Mouse (Mus musculus) midbrain, embryonic 13.5 days (tissue): ENCODE data around the gene Phlda2. TPM values are rescaled to one million over a fixed set of nuclear protein-coding genes. Genes with fewer than 3 reads are reported as not detected.

Experiments used
- ATAC-seq: fragments of 200-750 bp; cut with Nextera tagmentation; 2 replicates; pipeline ENCODE4 v1.8.0; 2017; ENCODE audit warnings: mild to moderate bottlenecking, moderate TSS enrichment, moderate library complexity
- H3K27ac ChIP-seq: fragments of 300-500 bp; sonication (generic); 2 replicates; pipeline ENCODE4 v1.5.1; 2015; ENCODE audit warnings: inconsistent platforms, mild to moderate bottlenecking, moderate library complexity
- H3K27me3 ChIP-seq: fragments of 300-500 bp; sonication (generic); 2 replicates; pipeline ENCODE4 v1.6.1; 2015; ENCODE audit warnings: mild to moderate bottlenecking, inconsistent platforms
- H3K36me3 ChIP-seq: fragments of 300-500 bp; sonication (generic); 2 replicates; pipeline ENCODE4 v1.6.1; 2015; ENCODE audit warnings: mild to moderate bottlenecking, inconsistent platforms
- H3K4me1 ChIP-seq: fragments of 300-500 bp; sonication (generic); replicated peaks from 2 replicates; pipeline ENCODE4 v1.6.1; 2015; ENCODE audit warnings: inconsistent platforms
- H3K4me2 ChIP-seq: fragments of 300-500 bp; sonication (generic); replicated peaks from 2 replicates; pipeline ENCODE4 v1.6.1; 2015; ENCODE audit warnings: moderate library complexity, mild to moderate bottlenecking, inconsistent platforms
- H3K4me3 ChIP-seq: fragments of 300-500 bp; sonication (generic); replicated peaks from 2 replicates; pipeline ENCODE4 v1.5.1; 2015; ENCODE audit warnings: mild to moderate bottlenecking, inconsistent platforms
- H3K9ac ChIP-seq: fragments of 300-500 bp; sonication (generic); replicated peaks from 2 replicates; pipeline ENCODE4 v1.6.1; 2015; ENCODE audit warnings: mild to moderate bottlenecking, inconsistent platforms
- H3K9me3 ChIP-seq: fragments of 300-500 bp; sonication (generic); 2 replicates; pipeline ENCODE4 v1.6.1; 2016; ENCODE audit warnings: mild to moderate bottlenecking, inconsistent platforms
- WGBS: fragments of 180-500 bp; shearing (Covaris S2); methylation state at CpG from one replicate; pipeline ENCODE4 v1.1.7; 2015; 5-methylcytosine and 5-hydroxymethylcytosine counted together
- polyA plus RNA-seq: library from polyadenylated mRNA; unstranded; fragments of >200 nt; fragmentation: Nextera tagmentation; extraction: Ambion mirVana; gene quantifications from 2 replicates; pipeline ENCODE4 v1.2.1, GENCODE M21; 2015

Phlda2 gene
- polyA plus RNA-seq, 1 experiment from 2014 or later, result 0.73 TPM

- Histone ChIP-seq H3K4me1 (no peaks in the 10 kb centered on the region), H3K9me3 (no peaks in the 10 kb centered on the region), H3K27ac (no peak overlapping the region), H3K4me3 (no peak overlapping the region), H3K4me2 (no peak overlapping the region), H3K9ac (no peak overlapping the region), H3K27me3 (no peaks in the 10 kb centered on the region), H3K36me3 (peaks cover 98% of the 10 kb centered on the region)
- no peak for ATAC-seq
- 92% methylated on average over 4 of the region's 4 CpGs for WGBS
Observed at GRCm38 (mm10) chr7:143519333-143519732, 16.4 kb upstream of the Phlda2 start.

- no peak overlapping the region for H3K4me3 ChIP-seq
- 91% methylated on average over 4 of the region's 4 CpGs for WGBS
- no peak for ATAC-seq
Observed at GRCm38 (mm10) chr7:143514416-143514768, 11.4 kb upstream of the Phlda2 start.

GRCm38 (mm10) chr7:143513763-143514415, 10.9 kb upstream of the Phlda2 start:
- Histone ChIP-seq H3K36me3 (peaks cover 70% of the 10 kb centered on the region), H3K4me2 (no peak overlapping the region), H3K4me1 (no peaks in the 10 kb centered on the region), H3K27me3 (no peaks in the 10 kb centered on the region), H3K9ac (no peak overlapping the region), H3K9me3 (no peaks in the 10 kb centered on the region), H3K4me3 (no peak overlapping the region), H3K27ac (no peak overlapping the region)
- ATAC-seq, result no peak
- 93% methylated on average over 10 of the region's 10 CpGs for WGBS

More at GRCm38 (mm10) chr7:143514416-143514768, 11.4 kb upstream of the Phlda2 start:
- Histone ChIP-seq H3K4me1 (no peaks in the 10 kb centered on the region), H3K36me3 (peaks cover 75% of the 10 kb centered on the region), H3K4me2 (no peak overlapping the region), H3K27ac (no peak overlapping the region), H3K9me3 (no peaks in the 10 kb centered on the region), H3K27me3 (no peaks in the 10 kb centered on the region), H3K9ac (no peak overlapping the region)

- no peak overlapping the region for H3K27ac ChIP-seq
- no peak for ATAC-seq
- no peaks in the 10 kb centered on the region for H3K9me3 ChIP-seq
- peaks cover 45% of the 10 kb centered on the region for H3K36me3 ChIP-seq
- no peak overlapping the region for H3K4me2 ChIP-seq
- H3K4me3 ChIP-seq, result no peak overlapping the region
- H3K27me3 ChIP-seq, result peaks cover 2% of the 10 kb centered on the region; the same call in 1 of the 2 replicates
- H3K4me1 ChIP-seq, result no peaks in the 10 kb centered on the region
- H3K9ac ChIP-seq, result no peak overlapping the region
Observed at GRCm38 (mm10) chr7:143511335-143511712, 8.4 kb upstream of the Phlda2 start.

GRCm38 (mm10) chr7:143510593-143511334, 7.8 kb upstream of the Phlda2 start:
- no peak overlapping the region for H3K4me2 ChIP-seq
- peaks cover 4% of the 10 kb centered on the region; the same call in 1 of the 2 replicates for H3K27me3 ChIP-seq
- no peak for ATAC-seq
- 92% methylated on average over 3 of the region's 3 CpGs for WGBS
- H3K4me3 ChIP-seq, result no peak overlapping the region
- no peak overlapping the region for H3K9ac ChIP-seq
- H3K36me3 ChIP-seq, result peaks cover 39% of the 10 kb centered on the region
- no peaks in the 10 kb centered on the region for H3K4me1 ChIP-seq
- no peak overlapping the region for H3K27ac ChIP-seq
- no peaks in the 10 kb centered on the region for H3K9me3 ChIP-seq

GRCm38 (mm10) chr7:143509566-143509965, 6.6 kb upstream of the Phlda2 start:
- peaks cover 10% of the 10 kb centered on the region for H3K27me3 ChIP-seq
- H3K36me3 ChIP-seq, result peaks cover 27% of the 10 kb centered on the region
- H3K4me3 ChIP-seq, result no peak overlapping the region
- ATAC-seq, result no peak
- H3K4me2 ChIP-seq, result no peak overlapping the region
- WGBS, result 94% methylated on average over 1 of the region's 1 CpGs
- no peak overlapping the region for H3K9ac ChIP-seq
- H3K27ac ChIP-seq, result no peak overlapping the region
- no peaks in the 10 kb centered on the region for H3K4me1 ChIP-seq
- no peaks in the 10 kb centered on the region for H3K9me3 ChIP-seq

GRCm38 (mm10) chr7:143506675-143507074, 3.7 kb upstream of the Phlda2 start:
- no peaks in the 10 kb centered on the region for H3K36me3 ChIP-seq
- H3K9me3 ChIP-seq, result no peaks in the 10 kb centered on the region
- no peak overlapping the region for H3K27ac ChIP-seq
- no peak overlapping the region for H3K4me2 ChIP-seq
- 0 out of 2 replicates have a peak, but pooled peaks have one; percentile 28 for ATAC-seq
- no peak overlapping the region for H3K4me3 ChIP-seq
- no peak overlapping the region for H3K9ac ChIP-seq
- peaks cover 39% of the 10 kb centered on the region for H3K27me3 ChIP-seq
- 31% methylated on average over 7 of the region's 7 CpGs for WGBS
- peaks cover 12% of the 10 kb centered on the region for H3K4me1 ChIP-seq

- Histone ChIP-seq H3K4me2 (no peak overlapping the region), H3K27me3 (peaks cover 43% of the 10 kb centered on the region), H3K9ac (no peak overlapping the region), H3K9me3 (no peaks in the 10 kb centered on the region), H3K4me1 (peaks cover 16% of the 10 kb centered on the region), H3K27ac (no peak overlapping the region), H3K4me3 (no peak overlapping the region), H3K36me3 (no peaks in the 10 kb centered on the region)
- 70% methylated on average over 7 of the region's 7 CpGs for WGBS
- no peak for ATAC-seq
Observed at GRCm38 (mm10) chr7:143506271-143506670, 3.3 kb upstream of the Phlda2 start.

- 33% methylated on average over 11 of the region's 11 CpGs for WGBS
- Histone ChIP-seq H3K4me2 (no peak overlapping the region), H3K27me3 (peaks cover 48% of the 10 kb centered on the region)
Observed at GRCm38 (mm10) chr7:143505823-143506222, 2.9 kb upstream of the Phlda2 start.

GRCm38 (mm10) chr7:143505411-143505810, 2.5 kb upstream of the Phlda2 start:
- Histone ChIP-seq H3K4me2 (no peak overlapping the region), H3K27me3 (peaks cover 52% of the 10 kb centered on the region), H3K36me3 (no peaks in the 10 kb centered on the region), H3K9me3 (no peaks in the 10 kb centered on the region), H3K9ac (no peak overlapping the region), H3K27ac (no peak overlapping the region), H3K4me1 (peaks cover 16% of the 10 kb centered on the region), H3K4me3 (no peak overlapping the region)
- ATAC-seq, result no peak
- 91% methylated on average over 2 of the region's 2 CpGs for WGBS

More at GRCm38 (mm10) chr7:143505823-143506222, 2.9 kb upstream of the Phlda2 start:
- Histone ChIP-seq H3K4me1 (peaks cover 16% of the 10 kb centered on the region), H3K9me3 (no peaks in the 10 kb centered on the region), H3K9ac (no peak overlapping the region), H3K27ac (no peak overlapping the region), H3K4me3 (no peak overlapping the region), H3K36me3 (no peaks in the 10 kb centered on the region)
- ATAC-seq, result no peak

GRCm38 (mm10) chr7:143503926-143504325, 976 bp upstream of the Phlda2 start:
- H3K4me2 ChIP-seq, result no peak overlapping the region
- H3K9me3 ChIP-seq, result no peaks in the 10 kb centered on the region
- no peak overlapping the region for H3K4me3 ChIP-seq
- peaks cover 67% of the 10 kb centered on the region for H3K27me3 ChIP-seq
- no peak overlapping the region for H3K9ac ChIP-seq
- WGBS, result 91% methylated on average over 6 of the region's 6 CpGs
- no peak overlapping the region for H3K27ac ChIP-seq
- no peaks in the 10 kb centered on the region for H3K36me3 ChIP-seq
- H3K4me1 ChIP-seq, result peaks cover 16% of the 10 kb centered on the region
- no peak for ATAC-seq

- H3K4me3 ChIP-seq, result peak overlapping the region; percentile 37
- 0 out of 2 replicates have a peak, but pooled peaks have one; percentile 10 for ATAC-seq
- no peaks in the 10 kb centered on the region for H3K9me3 ChIP-seq
- H3K36me3 ChIP-seq, result no peaks in the 10 kb centered on the region
- no peak overlapping the region for H3K27ac ChIP-seq
- peak overlapping the region; percentile 46; the same call in 1 of the 2 replicates for H3K9ac ChIP-seq
- peaks cover 16% of the 10 kb centered on the region for H3K4me1 ChIP-seq
- H3K27me3 ChIP-seq, result peaks cover 69% of the 10 kb centered on the region
- peak overlapping the region; percentile 56 for H3K4me2 ChIP-seq
- WGBS, result 4% methylated on average over 55 of the region's 55 CpGs
Observed at GRCm38 (mm10) chr7:143501643-143502417, 1.1 kb downstream of the Phlda2 start.
